Mouse (Mus musculus): Measurements from ENCODE around the gene Rhbdd2.

The Rhbdd2 gene

GRCm38 (mm10) chr5:135690401-135690800 lies 58.0 kb downstream of the Rhbdd2 start:
- ChIA-PET POLR2A (interaction anchor here in 3 of 4 experiments (0.6 to 7.0 kb wide), 28 partner anchors 11 to 221 kb away, joined by 3 to 65 read pairs (median 12); partner anchors contain the start of genes Por (in 3 of the 3), Mdh2 (in 2 of the 3), Styxl1 (in 2 of the 3) and Tmem120a (in 2 of the 3)), CTCF (interaction anchor here in 2 of 4 experiments (2.4 to 3.7 kb wide), 2 partner anchors 60 to 61 kb away, joined by 16 to 22 read pairs; no protein-coding TSS in a partner anchor)

- CTCF ChIA-PET, result no interaction called here
These were observed 58.8 kb downstream of the Rhbdd2 start for GRCm38 (mm10) chr5:135691266-135691665.

GRCm38 (mm10) chr5:135693281-135693853 lies 60.9 kb downstream of the Rhbdd2 start:
- ChIA-PET POLR2A (interaction anchor here in 3 of 4 experiments (0.6 to 1.2 kb wide), 4 partner anchors 12 to 85 kb away, joined by 3 to 4 read pairs (median 4); partner anchors contain the start of genes Mdh2 (in 1 of the 3), Por (in 1 of the 3) and Styxl1 (in 1 of the 3)), CTCF (interaction anchor here in 1 of 4 experiments (1.0 kb wide), 1 partner anchor 16 kb away, joined by 6 read pairs; no protein-coding TSS in a partner anchor)

More at GRCm38 (mm10) chr5:135691266-135691665, 58.8 kb downstream of the Rhbdd2 start:
- POLR2A ChIA-PET, result interaction anchor here in 2 of 4 experiments (0.7 to 7.0 kb wide), 8 partner anchors 10 to 34 kb away, joined by 3 to 65 read pairs (median 6); partner anchors contain the start of gene Por (in 1 of the 2)

GRCm38 (mm10) chr5:135695277-135695721 lies 62.9 kb downstream of the Rhbdd2 start:
- ChIA-PET POLR2A (interaction anchor here in 1 of 4 experiments (0.8 kb wide), 1 partner anchor 21 kb away, joined by 3 read pairs; no protein-coding TSS in a partner anchor), CTCF (no interaction called here)

All from embryonic stem cell, embryonic (primary cell).